Mouse (Mus musculus): ENCODE results near the gene Gm49355. TPM values are rescaled to one million over a fixed set of nuclear protein-coding genes. Genes with fewer than 3 reads are reported as not detected.
"Not testable (repeated sequence)": the region's sequence is repeated elsewhere in the genome, so short reads cannot be mapped to it uniquely, and the experiment has no call there.

The Gm49355 gene
- total RNA-seq (2021) = not detected in 2 replicates
- long read RNA-seq, experiment 1 = 0 reads
- long read RNA-seq, experiment 2 = 0 reads

DNA sequence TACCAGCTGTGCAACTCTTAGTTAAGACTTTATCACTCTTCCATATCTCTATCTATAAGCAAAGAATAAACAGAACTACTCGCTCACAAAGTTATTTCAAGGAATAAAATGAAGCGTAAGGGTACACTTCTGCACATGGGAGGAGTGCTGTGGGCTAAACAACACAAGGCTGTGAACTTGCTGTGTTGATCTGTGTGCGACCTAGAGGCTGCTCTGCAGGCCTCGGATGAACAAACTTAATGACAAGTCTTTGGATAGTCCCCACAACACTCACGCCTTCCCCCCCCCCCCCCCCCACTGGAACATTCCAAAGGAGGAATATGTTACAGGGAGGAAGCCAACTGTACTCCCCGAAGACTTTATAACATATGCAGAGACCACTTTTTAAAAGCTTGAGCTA is at the start of gene Gm49355:
Gene Gm49355, plus strand, starts transcription at position 336 of the 400 bp plus-strand sequence.
- no peak for DNase-seq

DNA sequence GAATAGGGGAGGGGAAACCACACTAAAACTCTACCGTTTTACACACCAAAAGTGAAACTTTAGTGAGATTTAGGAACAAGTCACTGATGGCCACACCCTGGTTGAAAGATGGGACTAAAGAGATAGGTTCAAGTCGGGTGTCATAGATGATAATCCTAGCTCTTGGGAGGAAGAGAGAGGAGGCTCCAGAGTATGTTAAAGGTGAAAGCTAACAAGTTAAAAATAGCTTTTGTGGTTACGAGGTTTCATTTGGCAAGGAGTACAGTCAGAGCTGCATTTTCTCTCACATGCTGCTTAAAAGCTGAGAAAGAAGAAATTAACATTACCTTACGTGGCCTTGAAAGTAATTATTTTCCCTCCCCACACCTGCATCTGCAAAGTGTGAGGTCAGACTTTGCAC is 40.0 kb upstream of the Gm49355 start:
- no peak for DNase-seq

DNA sequence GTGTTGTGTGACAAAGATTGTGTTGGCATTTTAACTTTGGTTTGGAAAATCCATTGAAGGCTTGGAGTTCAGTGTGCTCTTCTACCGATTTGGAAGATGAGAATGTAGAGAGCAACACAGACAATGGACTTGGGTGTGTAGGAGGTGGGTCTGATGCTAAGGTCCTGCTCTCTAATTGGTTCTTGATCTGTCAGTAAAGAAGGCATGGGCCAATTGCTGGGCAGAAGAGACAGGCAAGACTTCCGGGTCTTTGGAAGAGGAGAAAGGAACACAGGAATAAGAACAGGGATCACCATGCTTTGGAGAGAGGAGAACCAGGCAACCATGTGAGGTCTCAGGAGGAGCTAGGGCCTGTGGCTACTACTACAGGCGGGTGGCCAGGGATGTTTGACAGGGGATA is 7.7 kb upstream of the Gm49355 start:
- DNase-seq = no peak

GRCm38 (mm10) chr14:12284141-12284912 is 551 bp downstream of the Gm49355 start, which contains the start of gene 3830406C13Rik:
Gene 3830406C13Rik (plus strand): TSS chr14:12284173.
- DNase-seq = peak; percentile 91

DNA sequence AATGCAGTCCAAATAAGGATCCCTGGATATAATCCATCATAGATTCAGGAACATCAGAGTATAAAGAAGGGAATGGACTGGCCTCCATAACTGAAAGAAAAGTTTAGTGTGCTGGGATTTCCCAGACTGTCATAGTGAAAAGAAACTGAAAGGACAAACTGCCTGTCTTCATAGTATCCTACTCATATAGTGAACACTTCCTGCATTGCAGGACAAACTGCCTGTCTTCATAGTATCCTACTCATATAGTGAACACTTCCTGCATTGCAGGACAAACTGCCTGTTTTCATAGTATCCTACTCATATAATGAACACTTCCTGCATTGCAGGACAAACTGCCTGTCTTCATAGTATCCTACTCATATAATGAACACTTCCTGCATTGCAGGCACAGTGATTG is 6.0 kb downstream of the Gm49355 start:
- DNase-seq = not testable (repeated sequence)

DNA sequence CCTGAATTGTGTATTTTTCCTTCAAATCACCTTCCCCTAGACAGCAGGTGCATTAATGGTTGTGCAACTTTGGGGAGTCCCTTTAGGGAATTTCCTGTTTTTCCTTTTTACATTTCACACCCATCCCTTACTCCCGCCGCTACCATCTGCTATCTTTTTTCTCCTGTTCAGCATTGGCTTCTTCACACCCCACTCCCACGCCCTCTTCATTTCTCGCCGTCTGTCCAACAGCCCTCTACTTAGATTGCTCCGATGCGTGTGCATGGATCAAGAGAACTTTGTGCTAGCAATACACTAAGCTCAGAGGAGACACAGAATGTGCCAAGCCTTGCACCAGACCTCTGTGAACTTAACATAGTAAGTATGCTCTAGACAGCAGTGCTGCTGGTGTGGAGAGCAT is 12.6 kb downstream of the Gm49355 start:
- no peak for DNase-seq

DNA sequence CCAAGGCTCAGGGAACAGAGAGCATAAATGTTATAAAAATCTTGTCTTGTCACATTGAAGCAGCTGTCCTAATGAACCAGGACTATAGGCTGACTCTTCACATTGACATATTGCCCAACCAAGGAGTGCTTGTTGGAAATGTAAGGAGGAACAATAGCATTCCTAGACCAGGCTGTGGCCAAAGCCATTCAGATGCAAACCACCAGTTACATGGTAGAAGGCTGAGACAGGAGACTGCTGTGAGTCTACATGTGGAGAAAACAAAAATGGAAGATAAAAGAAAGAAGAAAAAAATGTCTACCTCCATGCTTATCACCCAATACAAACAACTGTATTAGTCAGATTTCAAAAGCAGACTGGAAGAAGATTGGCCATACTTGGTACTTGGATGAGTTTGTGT is 15.4 kb downstream of the Gm49355 start:
- DNase-seq = no peak

DNA sequence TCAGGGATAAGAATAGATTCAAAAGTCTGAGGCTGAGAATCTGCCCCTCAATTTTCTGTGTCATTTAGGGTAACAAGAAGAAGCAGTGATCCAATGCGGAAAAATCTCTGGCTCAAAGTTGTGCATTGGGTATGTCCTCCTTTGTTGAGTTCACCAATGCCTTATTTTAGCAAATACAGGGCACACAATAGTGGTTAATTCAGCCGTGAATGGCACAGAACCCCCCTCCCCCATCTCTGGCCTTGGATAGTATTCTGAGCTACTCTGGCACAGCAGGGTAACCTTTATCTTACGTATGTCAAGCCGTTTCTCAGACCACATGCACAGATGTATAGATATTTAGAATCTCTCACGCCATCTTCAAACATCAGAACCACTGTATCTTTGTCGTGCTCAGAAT is 15.9 kb downstream of the Gm49355 start:
- no peak for DNase-seq

- DNase-seq = no peak
Observed at GRCm38 (mm10) chr14:12300275-12300674, 16.5 kb downstream of the Gm49355 start.

GRCm38 (mm10) chr14:12300677-12301076 is 16.9 kb downstream of the Gm49355 start:
- no peak for DNase-seq

DNA sequence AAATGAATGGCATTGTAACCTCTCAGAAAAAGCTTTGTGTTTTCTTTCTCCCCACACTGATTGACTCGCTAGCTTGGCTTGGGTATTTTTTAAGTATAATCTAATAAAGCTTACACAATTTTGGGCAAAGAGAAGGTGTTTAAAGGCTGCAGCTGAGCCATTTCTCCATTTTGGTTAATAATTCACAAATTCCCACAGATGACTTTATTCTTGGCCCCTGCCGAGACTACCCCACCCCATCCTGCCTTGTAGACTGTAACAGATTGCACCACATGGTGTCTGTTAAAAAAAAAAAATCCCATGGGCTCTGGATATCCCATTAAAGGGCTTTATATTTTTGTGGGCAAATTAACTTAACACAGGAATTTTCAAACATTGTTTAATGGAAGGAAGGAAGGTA is 19.3 kb downstream of the Gm49355 start:
- no peak for DNase-seq

- no peak for DNase-seq
Observed at GRCm38 (mm10) chr14:12333622-12334021, 49.8 kb downstream of the Gm49355 start.

DNA sequence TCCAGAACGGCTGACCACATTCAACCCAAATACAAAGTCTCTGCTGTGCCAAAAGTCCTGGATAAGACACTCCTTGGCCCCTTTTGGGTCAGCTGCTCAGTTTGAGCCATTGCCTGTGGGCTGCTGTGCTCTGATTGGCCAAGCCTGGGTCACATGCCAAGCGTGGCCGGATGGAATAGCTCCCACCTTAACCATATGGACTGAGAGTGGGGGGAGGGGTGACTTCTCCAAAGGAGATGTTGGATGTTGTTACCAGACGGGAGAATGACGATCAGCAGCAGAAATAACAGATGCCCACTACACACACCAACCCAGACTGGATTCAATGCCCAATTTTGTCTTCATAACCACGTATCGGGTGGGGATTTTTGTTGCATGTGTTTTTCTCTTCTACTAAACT is 51.1 kb downstream of the Gm49355 start:
- DNase-seq = no peak

DNA sequence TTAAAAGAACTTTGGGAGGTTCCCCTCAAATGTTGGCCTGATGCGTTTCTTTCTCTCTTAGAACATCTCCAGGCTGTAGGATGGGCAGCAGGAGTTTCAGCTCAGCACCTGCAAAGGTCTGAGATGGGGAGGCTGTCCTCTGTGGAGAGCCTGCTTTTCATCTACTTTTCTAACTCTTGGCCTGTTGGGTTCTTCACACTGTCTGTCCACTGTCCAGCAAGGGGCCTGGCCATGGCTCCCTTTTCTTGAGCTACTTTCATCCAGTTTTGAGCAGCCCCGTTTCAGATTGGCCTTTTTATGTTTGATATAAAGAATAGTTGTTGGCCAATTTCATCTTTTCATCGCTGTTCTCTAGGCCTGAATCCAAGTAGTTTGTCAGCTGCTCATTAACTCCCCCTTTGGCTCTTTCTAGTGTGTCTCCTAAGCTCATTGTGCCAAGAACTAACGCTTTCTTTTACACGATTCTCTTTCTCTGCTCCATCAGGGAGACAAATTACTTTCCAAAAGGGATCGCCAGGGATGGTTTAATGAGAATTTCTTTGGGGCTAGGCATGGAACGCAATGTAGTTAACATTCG is 53.7 kb downstream of the Gm49355 start:
- no peak for DNase-seq

GRCm38 (mm10) chr14:12337998-12338809 is 54.4 kb downstream of the Gm49355 start:
- no peak for DNase-seq

DNA sequence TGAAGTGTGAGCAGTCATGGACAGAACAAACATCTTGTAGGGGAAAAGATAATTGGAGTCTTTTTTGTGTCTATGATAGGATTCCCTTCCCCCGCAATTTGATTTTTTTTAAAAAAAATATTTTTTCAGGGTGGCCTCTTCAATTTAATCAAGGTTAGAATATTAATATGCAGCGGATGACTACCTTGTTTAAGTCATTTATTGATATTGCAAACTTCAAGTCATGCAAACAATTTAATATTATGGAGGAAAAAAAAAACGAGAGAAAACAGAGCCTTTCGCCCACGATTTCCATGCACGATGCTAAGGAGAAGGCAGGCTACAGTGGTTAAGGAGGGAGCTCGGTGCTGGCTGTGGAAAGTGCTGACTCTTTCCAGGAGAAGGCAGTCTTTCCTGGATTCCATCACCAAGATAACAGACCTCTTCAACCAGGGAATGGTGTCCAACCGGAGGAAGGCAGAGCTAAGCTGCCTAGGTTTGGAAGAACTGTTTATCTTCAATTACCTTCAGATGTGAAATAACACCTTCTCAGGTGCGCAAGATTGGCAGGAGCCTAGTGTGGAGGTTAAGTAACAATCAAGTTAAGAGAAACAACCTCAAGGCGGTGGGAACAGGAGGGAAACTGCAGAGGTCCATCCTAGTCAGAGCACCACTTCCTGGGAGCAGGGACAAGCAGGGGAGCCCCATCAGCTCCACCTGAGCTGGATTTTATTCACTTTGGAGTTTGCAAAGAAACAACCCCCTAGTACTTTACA is 55.2 kb downstream of the Gm49355 start:
- no peak for DNase-seq

GRCm38 (mm10) chr14:12340238-12341074 is 56.7 kb downstream of the Gm49355 start:
- no peak for DNase-seq

GRCm38 (mm10) chr14:12341075-12341788 is 57.5 kb downstream of the Gm49355 start:
- DNase-seq = peak; percentile 14

DNA sequence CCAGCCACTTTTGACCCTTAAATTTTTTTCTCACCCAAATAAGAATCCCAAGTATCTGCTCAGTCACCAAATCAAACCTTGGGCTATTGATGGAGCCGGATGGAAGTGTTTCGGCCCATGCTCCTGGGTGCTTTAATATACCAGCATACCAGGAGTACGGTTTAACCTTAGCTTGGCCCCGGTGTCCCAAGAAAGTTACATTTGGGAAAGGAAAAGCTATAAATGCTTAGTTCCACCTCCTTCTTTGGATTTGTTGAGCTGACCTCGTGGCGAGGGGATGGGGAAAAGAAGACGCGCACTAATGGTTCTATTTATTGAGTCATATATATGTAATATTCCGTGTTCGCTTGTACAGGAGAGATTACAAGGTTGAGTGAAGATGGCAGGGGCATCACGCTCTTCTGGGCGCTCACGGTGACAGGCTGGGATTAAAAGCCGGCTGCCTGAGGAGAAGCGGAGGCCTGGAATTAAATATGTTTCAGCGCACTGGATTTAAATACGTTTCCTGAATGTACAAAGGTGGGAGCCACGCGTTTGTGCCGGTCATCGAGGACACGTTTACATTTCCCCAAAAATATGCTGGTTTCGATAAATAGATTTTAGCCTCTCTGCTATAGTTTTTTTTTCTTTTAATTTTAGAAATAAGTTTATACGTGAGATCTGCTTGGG is 58.1 kb downstream of the Gm49355 start:
- DNase-seq = no peak

Measured in adrenal gland, postnatal 14 days (tissue).